Mouse (Mus musculus): ENCODE results near the gene Ppp1r15a. TPM values are rescaled to one million over a fixed set of nuclear protein-coding genes. Genes with fewer than 3 reads are reported as not detected.
"Not testable (repeated sequence)": the region's sequence is repeated elsewhere in the genome, so short reads cannot be mapped to it uniquely, and the experiment has no call there.

The Ppp1r15a gene
- total RNA-seq, 2 experiments from 2014 or later = 36.9 to 45.1 TPM

DNA sequence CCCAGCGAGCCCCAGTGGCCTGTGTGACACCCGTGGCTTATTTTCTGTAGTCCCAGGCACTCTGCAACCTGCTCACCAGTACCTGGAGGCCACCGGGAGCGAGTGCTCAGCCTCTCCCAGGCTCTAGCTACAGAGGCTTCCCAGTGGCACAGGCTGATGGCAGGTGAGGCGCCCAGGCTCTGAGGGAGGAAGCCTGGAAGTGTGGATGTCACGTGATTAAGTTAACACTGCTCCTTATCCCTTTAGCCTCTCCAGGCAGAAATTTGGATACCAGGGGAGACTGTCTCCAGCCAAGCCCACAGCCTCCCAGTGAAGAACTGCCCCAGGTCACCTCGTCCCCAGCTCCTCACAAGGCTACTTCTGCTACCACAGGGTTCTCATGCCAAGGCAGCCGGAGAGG is 27.5 kb upstream of the Ppp1r15a start:
- DNase-seq (ENCODE audit: low spot score in 2 of 2) = no peak

DNA sequence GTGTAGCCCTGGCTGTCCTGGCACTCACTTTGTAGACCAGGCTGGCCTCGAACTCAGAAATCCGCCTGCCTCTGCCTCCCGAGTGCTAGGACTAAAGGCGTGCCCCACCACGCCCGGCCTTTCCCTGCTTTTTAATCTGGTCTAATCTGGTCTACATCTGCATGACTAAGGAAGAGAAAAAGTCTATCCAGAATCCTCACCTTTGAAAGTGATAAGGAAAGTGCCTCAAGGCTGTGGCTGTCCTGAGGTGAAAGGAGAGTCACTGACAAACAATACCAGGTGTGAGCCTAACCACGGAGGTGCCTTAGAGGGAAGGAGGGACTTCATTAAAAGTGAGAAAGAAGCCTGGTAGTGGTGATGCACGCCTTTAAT is 25.4 kb upstream of the Ppp1r15a start:
- no peak for DNase-seq (ENCODE audit: low spot score in 2 of 2)

DNA sequence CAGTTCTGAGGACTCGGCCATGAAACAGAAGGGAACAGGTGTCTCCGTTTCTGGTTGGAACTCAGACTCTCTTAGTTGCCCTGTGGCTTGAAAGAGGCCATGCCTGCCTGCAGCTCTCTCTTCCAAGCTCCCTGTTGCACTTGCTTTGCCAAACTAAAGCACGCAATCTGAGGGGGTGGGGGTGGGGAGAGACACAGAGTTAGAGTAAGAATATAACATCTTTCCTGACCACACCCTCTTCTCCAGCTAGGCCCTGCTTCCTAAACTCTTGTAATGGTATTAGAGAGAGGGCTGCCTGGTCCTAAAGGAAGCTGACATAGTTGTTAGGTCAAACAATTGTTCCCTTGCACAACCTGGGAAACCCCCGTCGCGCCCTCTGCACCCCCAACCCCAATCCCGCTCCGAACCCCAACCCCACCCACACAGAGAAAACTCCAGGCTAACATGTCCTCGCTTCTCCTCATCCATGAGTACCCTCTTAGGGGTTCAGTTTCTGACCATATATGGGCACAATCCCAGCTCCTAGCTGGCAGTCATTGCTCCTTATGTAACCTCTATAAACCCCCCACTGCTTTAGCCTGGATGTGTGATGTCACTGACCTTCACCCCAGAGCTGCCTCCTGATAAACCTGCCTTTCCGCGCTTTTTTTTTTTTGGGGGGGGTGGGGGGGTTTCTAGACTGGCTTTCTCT is 24.9 kb upstream of the Ppp1r15a start:
- DNase-seq (ENCODE audit: low spot score in 2 of 2) = no peak

DNA sequence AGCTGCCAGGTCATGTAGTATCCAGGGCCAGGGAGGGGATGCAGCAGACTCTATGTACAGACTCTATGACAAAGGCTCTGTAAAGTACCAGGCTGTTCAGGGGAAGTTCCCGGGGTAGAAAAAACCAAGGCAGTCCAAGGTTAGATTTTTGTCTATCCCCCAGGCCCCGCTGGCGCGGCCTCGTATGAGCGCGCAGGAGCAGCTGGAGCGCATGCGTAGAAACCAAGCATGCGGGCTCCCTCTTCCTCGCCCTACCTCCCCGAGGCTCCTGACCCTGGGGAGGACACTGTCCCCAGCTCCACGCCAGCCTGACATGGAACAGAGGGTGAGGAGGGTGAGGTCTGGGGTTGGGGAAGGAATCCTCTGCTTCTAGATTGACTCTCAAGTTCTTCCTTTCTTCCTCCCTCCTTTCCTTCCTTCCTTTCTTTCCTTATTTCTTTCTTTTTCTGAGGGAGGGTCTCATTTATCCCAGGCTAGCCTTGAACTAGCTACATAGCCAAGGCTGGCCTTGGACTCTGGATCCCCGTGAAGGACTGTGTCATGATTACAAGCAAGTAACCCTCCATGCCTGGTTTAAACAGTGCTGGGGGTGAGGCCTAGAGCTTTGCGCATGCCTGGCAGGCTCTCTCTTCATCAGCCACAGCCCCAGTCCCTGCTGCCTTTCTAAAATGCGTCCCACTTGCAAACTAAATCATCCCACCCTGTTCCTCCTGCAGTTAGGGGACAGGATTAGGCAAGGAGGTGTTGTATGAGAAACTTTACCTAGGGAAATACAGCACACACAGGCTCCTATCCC is 23.8 kb upstream of the Ppp1r15a start:
- DNase-seq (ENCODE audit: low spot score in 2 of 2) = no peak

DNA sequence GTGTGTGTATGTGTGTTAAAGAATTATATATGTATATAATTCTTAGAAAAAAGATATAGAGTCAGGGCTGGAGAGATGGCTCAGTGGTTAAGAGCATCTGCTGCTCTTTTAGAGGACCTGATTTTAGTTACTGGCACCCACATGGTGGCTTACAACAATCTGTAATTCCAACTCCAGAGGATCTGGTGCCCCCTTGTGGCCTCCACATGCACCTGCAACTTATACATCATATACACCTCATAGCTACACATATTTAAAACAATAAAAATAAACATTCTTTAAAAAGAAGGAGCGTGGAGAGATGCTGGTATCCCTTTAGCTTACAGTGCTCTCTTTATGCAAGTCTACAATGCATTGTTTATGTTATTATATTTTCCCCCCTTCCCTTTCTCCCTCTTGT is 18.5 kb upstream of the Ppp1r15a start:
- no peak for DNase-seq (ENCODE audit: low spot score in 2 of 2)

DNA sequence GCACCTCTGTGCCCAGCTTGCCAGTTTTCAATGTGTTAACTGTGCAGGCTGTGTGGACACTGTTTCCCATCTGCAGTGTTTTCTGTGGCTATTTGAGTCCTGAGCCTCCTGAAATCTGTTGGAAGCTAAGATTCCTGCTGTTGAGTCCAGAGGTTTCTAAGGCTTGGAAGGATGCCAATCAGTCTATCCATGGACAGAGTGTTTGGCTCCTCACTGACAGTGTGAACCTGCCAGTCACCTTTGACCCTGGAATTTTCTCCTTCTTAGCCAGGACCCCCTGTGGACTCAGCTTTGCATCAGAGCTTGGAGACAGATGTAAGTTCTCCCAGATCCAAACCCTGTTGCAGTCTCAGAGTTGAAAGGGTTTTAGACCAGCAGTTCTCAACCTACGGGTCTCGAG is 14.1 kb upstream of the Ppp1r15a start:
- DNase-seq (ENCODE audit: low spot score in 2 of 2) = no peak

DNA sequence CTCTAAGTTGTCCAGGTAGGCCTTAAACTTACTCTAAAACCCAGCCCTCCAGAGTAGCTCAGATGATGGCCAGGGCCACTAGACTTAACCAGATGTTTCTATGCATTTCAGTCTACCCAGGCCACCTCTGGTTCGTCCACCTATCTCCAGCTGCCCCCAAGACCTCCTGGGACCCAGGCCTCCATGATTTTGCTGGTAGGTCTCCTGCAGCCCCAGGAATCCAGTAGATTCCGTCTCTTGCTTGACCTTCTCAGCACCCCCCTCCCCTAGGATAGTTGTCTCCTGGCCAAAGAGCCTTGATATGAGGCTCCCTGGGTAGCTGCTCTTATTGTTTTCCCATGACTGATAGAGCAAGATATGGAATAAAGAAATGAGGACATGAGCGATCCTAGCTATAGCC is 13.0 kb upstream of the Ppp1r15a start:
- no peak for DNase-seq (ENCODE audit: low spot score in 2 of 2)

DNA sequence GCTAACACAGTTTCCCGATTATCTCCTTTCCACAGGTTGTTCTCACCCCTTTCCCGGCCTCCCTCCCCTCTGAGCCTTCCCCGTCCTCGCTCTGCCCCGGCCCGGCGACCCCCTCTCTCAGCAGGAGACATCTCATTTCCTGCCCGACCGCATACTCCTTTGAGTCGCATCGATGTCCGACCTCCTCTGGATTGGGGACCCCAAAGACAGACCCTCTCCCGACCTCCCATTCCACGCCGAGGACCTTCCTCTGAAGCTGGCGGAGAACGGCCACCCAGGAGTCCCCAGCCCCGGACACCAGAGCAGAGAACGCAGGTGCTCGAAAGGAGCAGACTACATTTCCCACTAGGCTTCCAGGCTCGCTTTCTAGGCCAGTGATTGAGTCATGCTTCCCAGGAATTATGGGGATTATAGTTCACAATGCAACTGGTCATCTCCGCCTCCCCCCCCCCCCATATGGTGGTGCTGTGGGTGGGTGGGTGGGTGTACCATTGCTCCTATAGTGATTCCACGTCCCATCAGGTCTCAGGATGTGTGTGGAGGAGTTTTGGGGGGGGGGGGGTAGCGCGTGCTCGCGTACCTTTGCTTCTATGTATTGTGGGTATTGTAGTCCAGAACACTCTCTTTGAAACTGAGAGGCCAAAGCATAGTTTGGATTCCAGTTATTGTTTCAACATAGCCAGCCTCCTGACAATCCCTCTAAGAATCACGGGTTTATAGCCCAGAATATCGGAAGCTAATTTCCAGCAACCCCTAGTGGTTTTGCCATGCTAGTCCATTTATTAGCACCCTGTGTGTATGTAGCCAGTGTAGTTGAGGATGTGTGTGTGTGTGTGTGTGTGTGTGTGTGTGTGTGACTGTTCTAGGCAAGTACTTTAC is 12.3 kb upstream of the Ppp1r15a start:
- DNase-seq (ENCODE audit: low spot score in 2 of 2) = no peak

DNA sequence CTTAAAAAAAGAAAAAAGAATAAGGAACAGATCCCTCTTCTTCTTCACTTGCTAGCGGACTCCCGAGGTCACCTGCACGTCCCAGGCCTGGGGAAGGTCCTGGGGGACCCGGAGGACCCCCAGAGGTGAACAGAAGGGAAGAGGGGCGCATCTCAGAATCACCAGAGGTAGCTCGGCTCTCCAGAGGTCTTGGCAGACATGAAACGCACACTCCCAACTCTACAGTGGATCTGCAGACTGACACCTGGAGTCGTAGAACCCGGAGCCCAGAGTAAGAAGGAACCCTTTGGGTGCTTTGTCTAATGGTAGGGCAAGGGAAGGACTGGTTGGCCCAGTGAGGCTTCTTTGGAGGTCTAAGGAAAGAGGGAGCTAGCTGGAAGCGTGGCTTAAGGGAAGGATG is 11.5 kb upstream of the Ppp1r15a start:
- no peak for DNase-seq (ENCODE audit: low spot score in 2 of 2)

DNA sequence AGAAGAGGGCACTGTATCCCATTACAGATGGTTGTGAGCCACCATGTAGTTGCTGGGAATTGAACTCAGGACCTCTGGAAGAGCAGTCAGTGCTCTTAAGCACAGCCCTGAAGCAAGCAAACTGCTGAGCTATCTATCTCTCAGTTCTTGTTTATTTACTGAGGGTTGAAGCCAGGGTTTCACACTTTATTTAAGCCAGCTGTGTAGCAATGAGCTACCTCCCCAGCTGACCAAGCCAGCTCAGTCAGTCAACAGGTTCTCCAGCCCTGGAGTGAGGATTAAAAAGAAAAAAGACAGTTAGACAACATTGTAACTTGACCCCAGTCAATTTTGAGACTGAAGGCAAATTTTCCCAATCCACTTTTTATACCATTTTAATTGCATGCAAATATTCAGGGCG is 9.6 kb upstream of the Ppp1r15a start:
- DNase-seq (ENCODE audit: low spot score in 2 of 2) = no peak

DNA sequence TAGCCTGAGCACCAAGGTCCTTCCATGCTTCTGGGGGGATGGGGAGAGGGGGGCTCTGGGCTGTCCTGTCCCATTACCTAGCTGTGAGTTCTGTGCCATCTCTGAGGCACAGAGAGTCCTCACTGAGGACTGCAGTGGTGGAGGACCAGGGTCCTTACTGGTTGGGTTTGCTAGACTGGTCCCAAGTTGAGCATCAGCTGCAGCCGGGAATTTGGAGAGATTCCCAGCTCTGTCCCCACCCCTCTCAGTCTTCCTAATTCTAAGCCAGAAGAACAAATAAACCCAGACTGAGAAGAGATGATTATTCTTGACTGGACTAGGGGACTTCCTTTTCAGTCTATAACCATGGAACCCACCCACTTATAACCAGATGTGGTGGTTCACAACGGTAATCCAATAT is 4.6 kb upstream of the Ppp1r15a start:
- DNase-seq (ENCODE audit: low spot score in 2 of 2) = no peak

DNA sequence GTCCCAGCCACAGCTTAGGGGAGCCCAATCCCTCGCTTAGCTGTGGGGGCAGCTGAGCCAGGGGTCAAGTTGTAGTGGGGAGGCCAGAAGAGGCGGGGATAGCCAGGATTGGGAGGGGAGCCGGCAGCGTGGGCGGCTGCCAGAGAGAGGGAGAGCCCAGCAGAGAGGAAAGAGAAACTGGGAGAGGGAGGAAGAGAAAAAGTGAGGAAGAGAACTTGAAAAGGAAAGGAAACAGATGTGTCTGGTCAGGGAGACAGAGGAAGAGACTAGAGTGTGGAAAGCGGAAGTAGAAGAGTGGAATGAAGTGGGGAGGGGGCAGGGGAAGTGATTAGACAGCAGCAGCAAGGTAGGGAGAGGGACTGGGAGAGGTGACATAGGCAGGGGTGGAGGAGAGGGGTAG is 3.4 kb upstream of the Ppp1r15a start:
- no peak for DNase-seq (ENCODE audit: low spot score in 2 of 2)

DNA sequence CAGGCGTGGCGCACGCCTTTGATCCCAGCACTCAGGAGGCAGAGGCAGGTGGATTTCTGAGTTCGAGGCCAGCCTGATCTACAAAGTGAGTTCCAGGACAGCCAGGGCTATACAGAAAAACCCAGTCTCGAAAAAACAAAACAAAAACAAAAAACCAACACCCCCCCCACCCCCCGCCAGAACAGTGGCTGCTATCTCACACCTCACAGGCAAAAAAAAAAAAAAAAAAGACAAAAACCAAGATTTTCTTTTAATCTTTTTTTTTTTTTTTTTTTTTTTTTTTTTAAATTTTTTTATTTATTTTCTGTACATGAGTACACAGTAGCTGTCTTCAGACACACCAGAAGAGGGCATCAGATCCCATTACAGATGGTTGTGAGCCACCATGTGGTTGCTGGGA is 1.1 kb upstream of the Ppp1r15a start:
- not testable (repeated sequence) for DNase-seq (ENCODE audit: low spot score in 2 of 2)

DNA sequence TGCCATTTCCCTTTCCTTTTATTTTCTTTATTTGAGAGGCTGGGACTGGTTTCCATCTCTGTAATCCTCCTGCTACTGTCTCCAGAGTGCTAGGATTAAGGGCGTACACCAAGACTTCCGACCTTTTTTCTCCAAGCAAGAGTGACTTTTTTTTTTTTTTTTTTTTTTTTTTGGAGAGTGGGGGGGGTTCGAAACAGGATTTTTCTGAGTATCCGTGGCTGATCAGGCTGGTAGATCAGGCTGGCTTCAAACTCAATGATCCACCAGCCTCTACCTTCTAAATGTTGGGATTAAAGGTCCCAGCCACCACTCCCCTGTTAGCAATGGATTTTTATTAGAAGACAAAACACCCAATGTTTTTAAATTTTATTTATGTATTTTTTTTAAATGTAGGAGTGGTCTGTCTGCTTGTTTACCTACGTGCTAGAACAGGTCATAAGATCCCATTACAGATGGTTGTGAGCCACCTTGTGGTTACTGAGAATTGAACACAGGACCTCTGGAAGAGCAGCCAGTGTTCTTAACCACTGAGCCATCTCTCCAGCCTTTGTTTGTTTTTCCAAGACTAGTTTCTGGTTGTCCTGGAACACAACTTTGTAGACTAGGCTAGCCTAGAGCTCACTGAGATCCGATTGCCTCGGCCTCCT is 529 bp upstream of the Ppp1r15a start:
- DNase-seq (ENCODE audit: low spot score in 2 of 2) = no peak

DNA sequence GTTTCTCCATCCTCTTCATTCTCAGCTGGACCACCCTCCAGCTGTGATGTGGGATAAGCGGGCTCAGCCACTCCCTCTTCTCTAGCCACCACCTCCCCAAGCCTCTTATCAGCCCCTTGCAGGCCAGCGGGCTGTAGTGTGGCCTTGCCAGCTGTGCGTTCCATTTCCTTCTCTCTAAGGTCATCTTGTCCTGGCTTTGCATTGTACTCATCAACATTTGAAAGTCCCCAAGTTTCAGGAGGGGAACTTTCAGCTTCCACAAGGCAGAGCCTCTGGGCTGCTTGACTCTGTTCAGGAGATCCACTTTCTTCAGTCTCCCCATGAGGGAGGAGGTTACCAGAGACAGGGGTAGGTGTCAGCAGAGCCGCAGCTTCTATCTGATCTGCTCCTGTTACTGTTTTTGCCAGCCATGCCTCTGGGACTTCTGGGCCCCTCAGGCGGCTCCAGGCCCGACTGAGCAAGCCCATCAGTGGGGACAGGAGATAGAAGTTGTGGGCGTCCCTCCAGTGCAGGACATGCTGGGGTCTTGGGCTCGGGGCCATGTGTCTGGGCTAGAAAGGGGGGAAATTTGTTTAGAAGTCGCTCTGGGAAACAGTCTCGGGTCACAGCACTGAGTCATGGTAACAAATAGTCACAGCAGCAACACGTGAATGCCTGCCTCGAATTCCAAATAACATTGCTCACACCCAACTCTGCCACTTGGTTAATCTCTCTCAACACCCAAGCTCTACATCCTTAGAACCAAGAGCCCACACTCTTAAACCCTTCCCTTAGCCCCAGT is 1.0 kb downstream of the Ppp1r15a start:
- no peak for DNase-seq (ENCODE audit: low spot score in 2 of 2)

DNA sequence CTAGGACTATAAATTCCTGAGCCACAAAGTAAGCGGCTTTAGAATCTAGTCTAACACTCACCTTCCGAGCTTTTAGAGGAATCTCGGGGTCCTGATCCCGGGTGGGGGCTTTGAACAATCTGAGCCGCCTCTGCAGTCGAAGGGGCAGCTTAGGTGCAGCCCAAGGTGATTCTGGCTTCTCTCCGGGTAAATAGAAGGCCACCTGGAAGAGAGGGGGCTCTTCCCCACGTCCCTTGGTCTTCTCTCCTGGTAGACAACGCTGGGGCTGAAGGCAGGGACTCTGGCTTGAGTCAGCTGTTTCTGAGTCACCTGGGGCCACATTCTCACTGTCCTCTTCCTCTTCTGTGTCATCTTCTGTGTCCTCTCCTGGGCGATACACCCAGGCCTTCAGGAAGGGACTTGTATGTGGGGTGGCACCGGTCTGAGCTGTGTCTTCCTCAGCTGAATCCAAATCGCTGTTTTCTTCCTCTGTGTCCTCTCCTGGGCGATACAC is 2.3 kb downstream of the Ppp1r15a start:
- no peak for DNase-seq (ENCODE audit: low spot score in 2 of 2)

DNA sequence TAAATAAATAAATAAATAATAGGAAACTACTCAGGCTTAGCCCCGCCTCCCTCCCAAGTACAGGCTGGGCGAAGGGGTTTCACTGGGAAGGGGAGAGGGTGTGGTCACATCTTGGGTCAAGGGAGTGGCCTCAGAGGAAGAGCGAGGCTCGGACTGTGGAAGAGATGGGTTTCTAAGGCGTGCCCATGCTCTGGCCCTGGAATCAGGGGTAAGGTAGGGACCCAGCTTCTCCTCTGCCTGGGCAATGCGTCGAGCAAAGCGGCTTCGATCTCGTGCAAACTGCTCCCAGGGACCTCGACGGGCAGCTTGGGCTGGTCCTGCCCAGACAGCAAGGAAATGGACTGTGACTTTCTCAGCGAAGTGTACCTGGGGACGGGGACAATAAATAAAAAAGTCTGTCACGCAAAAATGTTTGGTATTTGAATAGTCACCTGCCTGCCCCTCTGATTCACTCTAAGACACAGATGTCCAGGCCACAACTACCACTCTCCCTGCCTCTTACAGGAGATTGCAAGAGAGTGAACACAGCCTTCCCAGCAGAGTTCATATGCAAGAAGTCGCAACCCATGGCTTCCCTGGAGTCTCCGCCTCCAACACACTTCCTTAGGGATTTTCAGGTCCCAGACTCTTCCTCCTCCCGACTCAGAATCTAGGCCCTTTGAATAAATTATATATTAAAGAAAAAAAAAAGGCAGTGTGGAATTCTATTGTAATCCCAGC is 3.0 kb downstream of the Ppp1r15a start:
- DNase-seq (ENCODE audit: low spot score in 2 of 2) = no peak

DNA sequence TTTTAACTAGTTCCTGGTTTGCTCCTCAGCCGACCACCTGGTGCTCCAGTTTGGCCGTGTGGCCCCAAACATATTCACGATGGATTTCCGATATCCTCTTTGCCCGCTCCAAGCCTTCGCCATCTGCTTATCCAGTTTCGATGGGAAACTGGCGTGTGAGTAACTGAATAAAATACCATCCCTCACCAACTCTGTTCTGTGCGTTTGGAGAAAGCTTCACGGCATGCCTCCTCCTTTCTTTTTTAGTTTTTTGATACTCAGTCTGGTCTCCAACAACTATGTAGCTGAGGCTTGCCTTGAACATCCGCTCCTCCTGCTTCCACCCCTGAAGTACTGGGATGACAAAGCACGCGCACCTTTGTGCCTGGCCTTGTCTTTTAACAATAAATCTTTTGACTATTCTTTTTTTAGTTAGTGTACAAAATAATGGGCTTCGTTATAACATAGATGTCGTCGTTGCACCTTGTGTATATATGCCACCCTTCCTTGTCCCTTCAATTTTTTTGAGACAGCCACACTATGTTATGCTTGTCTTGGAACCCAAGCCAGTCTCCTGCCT is 3.8 kb downstream of the Ppp1r15a start:
- DNase-seq (ENCODE audit: low spot score in 2 of 2) = no peak

DNA sequence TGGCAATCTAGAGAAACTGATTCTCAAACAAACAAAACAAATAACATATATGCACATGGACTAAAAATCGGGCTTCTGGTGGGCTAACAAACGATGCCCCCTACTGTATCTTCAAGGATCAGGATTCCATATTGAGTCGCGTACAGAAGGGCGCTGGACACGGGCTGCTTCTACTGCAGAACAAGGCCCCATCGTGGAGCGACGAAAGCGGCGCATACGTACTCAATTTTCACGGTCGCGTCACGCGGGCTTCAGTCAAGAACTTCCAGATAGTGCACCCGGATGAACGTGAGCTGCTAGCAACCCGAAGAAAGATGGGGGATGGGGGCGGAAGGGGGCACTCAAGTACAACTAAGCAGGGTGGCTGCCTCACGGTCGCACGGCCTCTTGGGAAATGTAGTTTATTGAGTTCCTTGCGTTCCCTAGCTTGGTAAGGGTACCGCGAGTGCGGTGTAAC is 4.3 kb downstream of the Ppp1r15a start:
- DNase-seq (ENCODE audit: low spot score in 2 of 2) = peak; percentile 46 to 72
